Mouse (Mus musculus) testis, adult 2 months (tissue): ENCODE measurements around the gene Rab3gap2. TPM values are rescaled to one million over a fixed set of nuclear protein-coding genes. Genes with fewer than 3 reads are reported as not detected.

Source experiments
- H3K27ac ChIP-seq: fragments of 200-500 bp; 2 replicates; pipeline ENCODE4 v1.5.1; 2012; ENCODE audit warnings: low read depth, low read length; ENCODE audit not compliant: control insufficient read depth, insufficient read depth
- H3K27me3 ChIP-seq: fragments of 200-500 bp; 2 replicates; pipeline ENCODE4 v1.6.1; 2012; ENCODE audit warnings: mild to moderate bottlenecking, low read length, moderate library complexity; ENCODE audit not compliant: control insufficient read depth, insufficient read depth
- H3K36me3 ChIP-seq: fragments of 200-500 bp; 2 replicates; pipeline ENCODE4 v1.6.1; 2012; ENCODE audit warnings: mild to moderate bottlenecking, low read length; ENCODE audit not compliant: control insufficient read depth, insufficient read depth
- H3K4me1 ChIP-seq: fragments of 200-500 bp; 2 replicates; pipeline ENCODE4 v1.6.1; 2012; ENCODE audit warnings: low read length; ENCODE audit not compliant: control insufficient read depth, insufficient read depth
- H3K4me3 ChIP-seq: fragments of 200-500 bp; 2 replicates; pipeline ENCODE4 v1.5.1; 2012; ENCODE audit warnings: low read depth, mild to moderate bottlenecking, low read length, moderate library complexity, mixed read lengths; ENCODE audit not compliant: control insufficient read depth
- CTCF ChIP-seq: fragments of 200-500 bp; IDR thresholded peaks from 2 replicates; pipeline ENCODE4 v1.5.1; 2012; ENCODE audit warnings: low read depth, mild to moderate bottlenecking, inconsistent platforms, low read length, moderate library complexity; ENCODE audit not compliant: control insufficient read depth, insufficient read depth, insufficient replicate concordance
- POLR2A ChIP-seq: fragments of 200-500 bp; IDR thresholded peaks from 2 replicates; pipeline ENCODE4 v1.6.1; 2012; ENCODE audit warnings: low read depth, mild to moderate bottlenecking, inconsistent platforms, low read length, moderate library complexity; ENCODE audit not compliant: control insufficient read depth
- polyA plus RNA-seq: library from polyadenylated mRNA; depleted of rRNA; stranded (reverse); fragments of >200 nt; gene quantifications from 2 replicates; pipeline ENCODE4 v1.2.3, GENCODE M21; 2012

Rab3gap2 gene
- polyA plus RNA-seq, 1 experiment, result 13.7 TPM

DNA sequence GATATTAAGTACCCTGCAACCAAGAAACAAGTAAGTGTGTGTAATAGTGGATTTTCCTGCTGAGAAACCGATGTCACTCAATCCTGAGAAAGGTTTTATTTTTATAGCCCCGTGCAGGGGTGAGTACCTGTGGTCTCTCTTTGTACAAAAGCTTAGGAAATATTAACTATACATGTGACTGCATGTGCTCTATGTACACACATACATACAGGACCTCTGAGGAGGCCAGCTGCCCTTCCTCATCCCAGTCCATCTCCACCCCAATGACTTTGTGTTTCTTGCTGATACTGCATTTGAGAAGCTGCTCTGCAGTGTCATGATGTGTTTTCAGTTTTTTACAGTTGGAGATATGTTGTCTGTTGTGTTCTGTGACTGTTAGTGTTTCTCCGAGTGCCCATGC is 48.4 kb downstream of the Rab3gap2 start:
- H3K36me3 ChIP-seq, result peaks cover 5% of the 10 kb centered on the region
- no peak overlapping the region for H3K27ac ChIP-seq
- TF ChIP-seq POLR2A (no peak), CTCF (no peak)
- no peaks in the 10 kb centered on the region for H3K27me3 ChIP-seq
- no peak overlapping the region for H3K4me3 ChIP-seq
- no peaks in the 10 kb centered on the region; the same call in none of the 2 replicates for H3K4me1 ChIP-seq

- no peak overlapping the region for H3K4me3 ChIP-seq
- H3K4me1 ChIP-seq, result no peaks in the 10 kb centered on the region; the same call in none of the 2 replicates
- no peak overlapping the region for H3K27ac ChIP-seq
- peaks cover 5% of the 10 kb centered on the region for H3K36me3 ChIP-seq
- TF ChIP-seq POLR2A (no peak), CTCF (no peak)
- H3K27me3 ChIP-seq, result no peaks in the 10 kb centered on the region
Measured at GRCm38 (mm10) chr1:185253140-185253892, 49.4 kb downstream of the Rab3gap2 start.

GRCm38 (mm10) chr1:185255336-185255735 is 51.4 kb downstream of the Rab3gap2 start:
- TF ChIP-seq POLR2A, result no peak
- no peak for TF ChIP-seq CTCF
- peaks cover 7% of the 10 kb centered on the region for H3K36me3 ChIP-seq
- H3K27ac ChIP-seq, result no peak overlapping the region
- no peaks in the 10 kb centered on the region for H3K27me3 ChIP-seq
- H3K4me1 ChIP-seq, result no peaks in the 10 kb centered on the region; the same call in none of the 2 replicates
- no peak overlapping the region for H3K4me3 ChIP-seq

DNA sequence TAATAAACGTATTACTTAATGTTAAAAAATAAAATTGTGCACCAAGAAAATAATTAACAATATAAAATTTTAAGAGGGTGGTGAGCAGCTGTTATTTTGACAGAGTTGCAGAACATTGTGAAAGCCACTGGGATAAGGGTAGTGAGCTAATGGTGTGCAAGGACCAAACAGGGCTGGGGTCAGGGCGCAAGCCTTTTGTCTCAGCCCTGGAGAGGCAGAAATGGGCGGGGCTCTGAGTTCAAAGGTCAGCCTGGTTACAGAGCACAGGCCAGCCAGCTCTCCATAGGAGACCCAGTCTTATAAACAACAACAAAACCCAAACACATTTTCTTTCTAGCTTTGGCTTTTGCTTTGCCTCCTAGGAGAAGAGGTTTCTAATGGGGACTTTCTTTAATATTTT is 52.8 kb downstream of the Rab3gap2 start:
- TF ChIP-seq CTCF, result no peak
- TF ChIP-seq POLR2A, result no peak

GRCm38 (mm10) chr1:185262565-185262964 is 58.6 kb downstream of the Rab3gap2 start:
- H3K4me3 ChIP-seq, result no peak overlapping the region
- peak; percentile 66; the same call in 1 of the 2 replicates for TF ChIP-seq CTCF
- TF ChIP-seq POLR2A, result no peak
- H3K27ac ChIP-seq, result no peak overlapping the region
- no peaks in the 10 kb centered on the region for H3K27me3 ChIP-seq
- H3K36me3 ChIP-seq, result peaks cover 4% of the 10 kb centered on the region
- no peaks in the 10 kb centered on the region for H3K4me1 ChIP-seq

More for the DNA sequence above, 52.8 kb downstream of the Rab3gap2 start:
- Histone ChIP-seq H3K27me3 (no peaks in the 10 kb centered on the region), H3K4me1 (no peaks in the 10 kb centered on the region; the same call in none of the 2 replicates), H3K36me3 (peaks cover 7% of the 10 kb centered on the region; the same call in 1 of the 2 replicates), H3K27ac (no peak overlapping the region), H3K4me3 (no peak overlapping the region)

DNA sequence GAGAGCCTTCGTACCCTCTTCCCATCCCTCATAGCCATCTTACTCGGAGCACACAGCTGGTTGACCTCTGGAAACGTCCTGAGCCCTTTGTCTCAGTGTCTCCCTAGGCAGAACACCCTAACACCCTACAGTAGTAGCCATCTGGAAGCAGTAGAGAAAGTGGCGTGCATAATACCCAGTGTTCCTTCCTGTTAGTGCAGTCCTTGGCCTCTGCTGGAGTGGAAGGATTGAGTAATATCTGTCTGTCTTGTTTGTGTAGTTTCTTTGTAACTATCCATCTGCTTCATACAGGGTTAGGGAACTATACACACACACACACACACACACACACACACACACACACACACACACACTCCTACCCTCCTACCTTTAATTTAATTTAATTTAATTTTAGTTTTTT is 64.8 kb downstream of the Rab3gap2 start:
- peaks cover 2% of the 10 kb centered on the region for H3K36me3 ChIP-seq

GRCm38 (mm10) chr1:185270403-185271097 is 66.6 kb downstream of the Rab3gap2 start:
- H3K27ac ChIP-seq, result no peak overlapping the region
- peaks cover 2% of the 10 kb centered on the region for H3K36me3 ChIP-seq
- H3K4me3 ChIP-seq, result no peak overlapping the region
- H3K27me3 ChIP-seq, result no peaks in the 10 kb centered on the region
- TF ChIP-seq POLR2A (no peak), CTCF (no peak)
- H3K4me1 ChIP-seq, result no peaks in the 10 kb centered on the region

More for the DNA sequence above, 64.8 kb downstream of the Rab3gap2 start:
- no peak overlapping the region for H3K27ac ChIP-seq
- TF ChIP-seq POLR2A (no peak), CTCF (no peak)
- no peaks in the 10 kb centered on the region for H3K4me1 ChIP-seq
- H3K4me3 ChIP-seq, result no peak overlapping the region
- H3K27me3 ChIP-seq, result no peaks in the 10 kb centered on the region
